Mouse (Mus musculus) ES-Bruce4 (cell line): ENCODE results near the gene Gabrg1. TPM values are rescaled to one million over a fixed set of nuclear protein-coding genes. Genes with fewer than 3 reads are reported as not detected.

Source experiments
- H3K27ac ChIP-seq: 2 replicates; pipeline ENCODE4 v1.5.1; 2012; ENCODE audit warnings: low read length, inconsistent platforms; ENCODE audit not compliant: insufficient read depth
- H3K27me3 ChIP-seq: 2 replicates; pipeline ENCODE4 v1.6.1; 2012; ENCODE audit warnings: mild to moderate bottlenecking, low read length, inconsistent platforms; ENCODE audit not compliant: control insufficient read depth, poor library complexity, insufficient read depth, severe bottlenecking
- H3K36me3 ChIP-seq: 2 replicates; pipeline ENCODE4 v1.6.1; 2012; ENCODE audit warnings: inconsistent platforms, mild to moderate bottlenecking, low read length, moderate library complexity; ENCODE audit not compliant: control insufficient read depth, poor library complexity, insufficient read depth, severe bottlenecking
- H3K4me1 ChIP-seq: one replicate; pipeline ENCODE4 v1.8.1; 2011; ENCODE audit warnings: low read length; ENCODE audit not compliant: control insufficient read depth, insufficient read depth
- H3K4me3 ChIP-seq: 2 replicates; pipeline ENCODE4 v1.5.1; 2011; ENCODE audit warnings: low read depth, mild to moderate bottlenecking, low read length
- H3K9ac ChIP-seq: 2 replicates; pipeline ENCODE4 v1.6.1; 2012; ENCODE audit warnings: low read depth, mild to moderate bottlenecking, inconsistent platforms; ENCODE audit not compliant: poor library complexity, severe bottlenecking
- H3K9me3 ChIP-seq: replicated peaks from 2 replicates; pipeline ENCODE4 v1.6.1; 2012; ENCODE audit warnings: mild to moderate bottlenecking, low read length, inconsistent platforms; ENCODE audit not compliant: control insufficient read depth, poor library complexity, insufficient read depth, severe bottlenecking
- CTCF ChIP-seq: IDR thresholded peaks from one replicate; pipeline ENCODE4 v1.8.1; 2011; ENCODE audit warnings: low read depth, low read length
- EP300 ChIP-seq: IDR thresholded peaks from 2 replicates; pipeline ENCODE4 v1.6.1; 2011; ENCODE audit warnings: low read depth, low read length; ENCODE audit not compliant: insufficient read depth
- POLR2A ChIP-seq: IDR thresholded peaks from one replicate; pipeline ENCODE4 v1.8.1; 2011; ENCODE audit warnings: low read length; ENCODE audit not compliant: insufficient read depth
- polyA plus RNA-seq: library from polyadenylated mRNA; stranded (reverse); fragments of >200 nt; gene quantifications from 2 replicates; pipeline ENCODE4 v1.2.4, GENCODE M21; 2011; ENCODE audit warnings: low read depth; ENCODE audit not compliant: missing spikeins, insufficient read depth, insufficient read length

The Gabrg1 gene
- polyA plus RNA-seq, 1 experiment: not detected

DNA sequence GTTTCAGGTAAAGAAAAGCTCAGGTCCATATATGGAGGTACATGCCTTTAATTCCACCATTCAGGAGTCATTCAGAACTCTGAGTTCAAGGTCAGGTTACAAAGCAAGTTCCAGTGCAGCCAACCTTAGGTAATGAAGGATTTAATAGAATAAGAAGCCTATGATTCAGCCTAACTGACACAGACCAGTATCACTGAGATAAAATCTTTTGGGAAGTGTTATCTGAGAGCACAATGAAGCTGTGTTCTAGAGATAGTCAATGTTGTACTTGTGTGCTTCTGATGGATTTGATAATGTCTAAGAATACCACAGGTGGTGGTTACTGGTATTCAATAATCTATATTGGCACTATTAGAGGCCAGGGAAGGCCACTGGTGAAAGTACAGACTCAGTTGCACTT, 138.1 kb downstream of the Gabrg1 start:
- no peak overlapping the region for H3K27ac ChIP-seq
- H3K36me3 ChIP-seq: no peaks in the 10 kb centered on the region
- no peak overlapping the region for H3K9ac ChIP-seq
- no peak for TF ChIP-seq EP300
- no peak for TF ChIP-seq CTCF
- TF ChIP-seq POLR2A: no peak
- no peaks in the 10 kb centered on the region for H3K9me3 ChIP-seq
- no peaks in the 10 kb centered on the region for H3K27me3 ChIP-seq
- no peaks in the 10 kb centered on the region for H3K4me1 ChIP-seq
- no peak overlapping the region for H3K4me3 ChIP-seq
